ENCODE assay signal across 8 mouse cellular contexts in the genomic region with DNA sequence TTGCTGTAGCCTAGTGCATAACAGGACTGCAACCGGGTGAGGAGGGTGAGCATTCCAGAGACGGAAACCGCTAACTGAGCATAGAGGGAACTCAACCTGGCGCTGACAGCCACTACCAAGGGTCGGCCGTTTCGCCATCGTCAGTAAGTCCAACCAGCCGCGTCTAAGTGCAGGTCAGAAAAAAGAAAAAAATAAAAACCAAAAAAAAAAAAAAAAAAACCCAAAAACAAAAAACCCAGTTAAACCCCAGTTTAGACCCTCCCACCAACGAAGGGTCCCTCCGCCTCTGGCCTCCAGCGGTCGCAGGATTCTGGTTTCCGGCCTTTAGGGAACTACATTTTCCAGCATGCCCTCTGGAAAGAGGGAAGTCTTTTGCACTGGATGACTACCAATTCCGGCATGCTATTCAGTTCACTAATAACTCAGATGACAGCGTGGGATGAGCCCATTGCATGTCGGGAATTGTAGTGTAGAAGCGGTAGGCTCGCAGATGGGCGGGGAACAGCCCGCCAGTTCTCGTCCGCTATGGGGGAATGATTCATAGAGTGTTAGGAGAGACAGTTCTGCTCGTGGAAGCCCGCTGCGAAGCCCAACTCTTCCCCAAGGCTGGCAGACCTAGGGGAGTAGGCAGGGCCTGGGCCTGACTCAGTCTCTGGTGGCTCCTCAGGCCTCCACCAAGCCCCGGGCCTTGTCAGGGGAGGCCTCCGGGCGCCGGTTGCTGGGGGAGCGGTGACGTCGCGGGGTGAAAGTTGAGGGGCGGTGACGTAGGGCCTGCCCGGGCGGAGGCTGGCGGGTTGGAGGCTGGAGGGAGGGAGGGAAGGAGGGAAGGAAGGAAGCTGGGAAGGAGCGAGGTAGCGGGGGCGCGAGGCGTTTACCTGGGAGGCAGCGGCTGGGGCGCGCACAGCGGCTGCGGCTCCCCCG. TPM values are rescaled to one million over a fixed set of nuclear protein-coding genes. Genes with fewer than 3 reads are reported as not detected.
DNase-seq lines count a peak whose midpoint lies in the region; ATAC-seq lines count a peak whose summit lies in the region.

Ric8b (plus strand) TSS at position 807 of the 921 bp plus-strand sequence.

- peak within 1 kb of the TSS; percentile 87 for H3K4me3 ChIP-seq in hindbrain, embryonic 14.5 days (replicated peaks; ENCODE audit: low read length)

- H3K36me3 ChIP-seq in hindbrain, embryonic 14.5 days (replicated peaks; ENCODE audit: control insufficient read depth, insufficient read depth) = 0 out of 2 replicates have a peak, but pooled peaks cover 3% of the 10 kb centered on the region

- peak within 1 kb of the TSS; percentile 81 for H3K4me2 ChIP-seq in hindbrain, embryonic 14.5 days (replicated peaks)

- no peaks in the 10 kb centered on the region for H3K9me3 ChIP-seq in hindbrain, embryonic 14.5 days (ENCODE audit: control insufficient read depth, low read length)

- H3K27ac ChIP-seq in hindbrain, embryonic 14.5 days = peak within 1 kb of the TSS; percentile 95

- peak; percentile 100 for DNase-seq in R1 (ENCODE audit: low read depth, low spot score)
- DNase-seq in cerebellum, postnatal 25 days = peak; percentile 97 to 100
- DNase-seq in frontal cortex, postnatal 25 days (ENCODE audit: low spot score in 2 of 2) = peak; percentile 91 to 95
- DNase-seq in hindbrain, embryonic 14.5 days (ENCODE audit: low spot score) = peak; percentile 97
- peak; percentile 98 to 99 for DNase-seq in layer of hippocampus, postnatal 36 days
- peak; percentile 99 for DNase-seq in lung, postnatal 36 days
- peak; percentile 99 for DNase-seq in retina, postnatal 1 day
- DNase-seq in urinary bladder, adult 18-20 months (ENCODE audit: low spot score in 2 of 2) = peak; percentile 96 to 98

- no peaks in the 10 kb centered on the region for H3K27me3 ChIP-seq in hindbrain, embryonic 14.5 days (ENCODE audit: control insufficient read depth, insufficient read depth, low read length)

- peak; percentile 97 for ATAC-seq in hindbrain, embryonic 14.5 days (ENCODE audit: low FRiP score)

- H3K4me1 ChIP-seq in hindbrain, embryonic 14.5 days (replicated peaks; ENCODE audit: control insufficient read depth, insufficient read depth, low read length) = peaks cover 25% of the 10 kb centered on the region

- H3K9ac ChIP-seq in hindbrain, embryonic 14.5 days = peak within 1 kb of the TSS; percentile 89

- under 1% methylated on average over 51 of the region's 51 CpGs for WGBS in hindbrain, embryonic 14.5 days

RNA-seq across cellular contexts. Expression of gene Ric8b, which starts in this region (rescaled TPM):
- 45.6 and 49.4 TPM in 2 replicates for polyA plus RNA-seq in hindbrain, embryonic 14.5 days (2014; fragmentation: Nextera tagmentation; extraction: Ambion mirVana)
- total RNA-seq in layer of hippocampus, postnatal 36 days (2021) = 10 to 100 TPM; 41.6 to 42.8 TPM

Comparison
In these comparisons a context has a peak if more than half of its experiments do, and no peak if none do; other contexts are left out.
1. Peak in every context shown above with its lines: DNase-seq, ATAC-seq, H3K4me3 ChIP-seq and H3K27ac ChIP-seq.